Mouse (Mus musculus) spleen, adult 2 months (tissue): ENCODE results near the gene Hs3st5. TPM values are rescaled to one million over a fixed set of nuclear protein-coding genes. Genes with fewer than 3 reads are reported as not detected.

ENCODE experiments used
- DNase-seq, 2 experiments: peaks; one replicate each; pipeline versions ENCODE4 v3.0.0 to v3.0.0-alpha.2; 2012 to 2021; ENCODE audit warnings: low spot score in 2 of 2, low read depth in 1 of 2
- H3K27ac ChIP-seq: fragments of 200-500 bp; 2 replicates; pipeline ENCODE4 v1.5.1; 2012; ENCODE audit warnings: low read length, inconsistent platforms; ENCODE audit not compliant: insufficient read depth
- H3K27me3 ChIP-seq: fragments of 200-500 bp; 2 replicates; pipeline ENCODE4 v1.6.1; 2012; ENCODE audit warnings: mild to moderate bottlenecking, moderate library complexity, low read length, inconsistent platforms; ENCODE audit not compliant: control insufficient read depth, insufficient read depth
- H3K36me3 ChIP-seq: fragments of 200-500 bp; 2 replicates; pipeline ENCODE4 v1.6.1; 2012; ENCODE audit warnings: mild to moderate bottlenecking, low read length, inconsistent platforms; ENCODE audit not compliant: control insufficient read depth, insufficient read depth
- H3K4me1 ChIP-seq: fragments of 200-500 bp; 2 replicates; pipeline ENCODE4 v1.6.1; 2011; ENCODE audit warnings: inconsistent platforms; ENCODE audit not compliant: control insufficient read depth, insufficient read depth, insufficient read length
- H3K4me3 ChIP-seq: fragments of 200-500 bp; 2 replicates; pipeline ENCODE4 v1.5.1; 2011; ENCODE audit warnings: mild to moderate bottlenecking, inconsistent platforms; ENCODE audit not compliant: insufficient read depth, insufficient read length; ENCODE audit errors: extremely low read depth
- CTCF ChIP-seq: fragments of 200-500 bp; IDR thresholded peaks from 2 replicates; pipeline ENCODE4 v1.5.1; 2011; ENCODE audit warnings: mild to moderate bottlenecking, inconsistent platforms; ENCODE audit not compliant: insufficient read depth, insufficient read length, insufficient replicate concordance; ENCODE audit errors: extremely low read depth
- POLR2A ChIP-seq: fragments of 200-500 bp; IDR thresholded peaks from 2 replicates; pipeline ENCODE4 v1.6.1; 2011; ENCODE audit warnings: low read depth, low read length, inconsistent platforms
- WGBS: fragments of 180-500 bp; shearing (Covaris S2); methylation state at CpG from one replicate; pipeline ENCODE4 v1.1.7; 2018; 5-methylcytosine and 5-hydroxymethylcytosine counted together
- polyA plus RNA-seq: library from polyadenylated mRNA; depleted of rRNA; stranded (reverse); fragments of >200 nt; gene quantifications from 2 replicates; pipeline ENCODE4 v1.2.3, GENCODE M21; 2012

Hs3st5 gene
- polyA plus RNA-seq, 1 experiment, result not detected

DNA sequence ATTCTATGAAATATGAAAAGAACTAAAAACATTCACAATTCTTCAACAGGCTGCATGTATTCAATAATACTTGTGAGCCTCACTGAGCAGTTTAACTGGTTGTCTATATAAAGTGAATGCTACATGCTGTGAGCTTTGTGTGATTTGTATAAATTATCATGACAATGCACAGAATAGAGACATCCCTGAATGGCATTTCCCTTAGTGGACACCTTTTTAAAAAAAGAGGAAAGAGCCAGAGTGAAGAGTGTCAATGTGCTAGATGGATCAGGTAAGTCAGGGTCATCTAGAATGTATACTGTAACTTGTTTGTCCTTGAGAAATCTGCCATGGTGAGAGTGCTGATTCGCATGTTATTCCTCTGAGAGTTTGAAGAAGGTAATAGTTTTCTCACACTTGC is 116.4 kb downstream of the Hs3st5 start:
- Histone ChIP-seq H3K27me3 (no peaks in the 10 kb centered on the region), H3K4me1 (no peaks in the 10 kb centered on the region), H3K36me3 (no peaks in the 10 kb centered on the region), H3K4me3 (no peak overlapping the region), H3K27ac (no peak overlapping the region)
- no peak for TF ChIP-seq CTCF
- TF ChIP-seq POLR2A, result no peak
- no peak for DNase-seq
- 73% methylated on average over 1 of the region's 1 CpGs for WGBS

DNA sequence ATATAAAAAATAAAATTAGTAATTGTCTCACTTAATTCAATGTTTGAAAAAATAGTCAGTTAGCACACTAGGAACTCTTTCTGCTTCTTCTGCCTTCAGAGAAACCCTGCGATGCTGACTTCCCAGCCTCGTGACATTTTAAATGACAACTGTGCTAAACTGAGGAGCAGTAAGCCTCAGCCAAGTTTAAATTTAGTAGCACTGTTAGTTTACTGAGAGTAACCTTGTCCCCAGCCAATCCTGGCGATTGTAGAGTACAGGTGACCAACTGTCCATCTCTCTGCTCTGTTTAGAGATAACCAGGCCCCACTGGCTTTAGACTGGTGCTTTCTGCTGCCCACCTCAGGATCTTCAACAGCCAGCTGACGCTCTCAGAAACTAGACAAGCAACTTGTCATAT is 121.3 kb downstream of the Hs3st5 start:
- no peak overlapping the region for H3K4me3 ChIP-seq
- DNase-seq, result no peak
- TF ChIP-seq CTCF, result no peak
- TF ChIP-seq POLR2A, result no peak
- H3K27me3 ChIP-seq, result no peaks in the 10 kb centered on the region
- WGBS, result 88% methylated on average over 4 of the region's 4 CpGs
- no peaks in the 10 kb centered on the region for H3K4me1 ChIP-seq
- no peaks in the 10 kb centered on the region for H3K36me3 ChIP-seq
- H3K27ac ChIP-seq, result no peak overlapping the region

DNA sequence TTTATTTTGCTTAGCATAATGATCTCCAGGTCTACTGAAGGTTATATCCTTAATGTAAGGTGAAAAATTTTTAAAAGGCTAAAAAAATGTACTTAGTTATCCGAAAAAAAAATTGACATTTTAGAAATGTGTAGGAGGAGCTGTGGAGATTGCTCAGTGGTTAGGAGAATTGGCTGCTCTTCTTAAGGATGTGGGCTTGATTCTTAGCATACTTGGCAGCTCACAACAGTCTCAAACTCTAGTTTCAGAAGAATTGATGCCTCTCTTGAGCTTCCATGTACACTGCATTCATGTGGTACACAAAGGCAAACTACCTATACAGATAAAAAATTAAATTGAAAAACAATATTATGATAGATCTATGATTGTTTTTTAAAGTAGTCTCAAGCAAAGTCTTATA is 125.1 kb downstream of the Hs3st5 start:
- Histone ChIP-seq H3K27ac (no peak overlapping the region), H3K27me3 (no peaks in the 10 kb centered on the region), H3K4me3 (no peak overlapping the region), H3K4me1 (no peaks in the 10 kb centered on the region), H3K36me3 (no peaks in the 10 kb centered on the region)
- no peak for DNase-seq
- WGBS, result 90% methylated on average over 1 of the region's 1 CpGs
- TF ChIP-seq CTCF (no peak), POLR2A (no peak)

DNA sequence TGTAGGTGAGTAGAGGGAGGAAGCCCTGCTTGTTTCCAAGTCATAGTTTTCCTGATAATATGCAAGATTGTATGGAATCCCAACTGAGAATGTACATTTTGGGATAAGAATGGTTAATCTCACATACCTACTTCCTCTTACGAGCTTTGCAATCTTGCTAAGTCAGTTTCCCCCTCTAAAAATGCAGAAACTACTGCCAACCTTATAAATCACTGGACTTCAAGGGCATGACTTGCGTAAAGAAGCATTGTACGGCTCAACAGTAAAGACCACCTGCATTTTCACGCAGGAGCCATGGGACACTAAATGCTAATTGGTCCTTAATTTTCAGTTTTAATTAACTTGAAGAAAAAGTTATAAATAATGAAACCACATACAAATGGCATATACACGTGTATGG is 144.0 kb downstream of the Hs3st5 start:
- DNase-seq, result no peak
- 25% methylated on average over 5 of the region's 5 CpGs for WGBS
- no peaks in the 10 kb centered on the region for H3K36me3 ChIP-seq
- no peak overlapping the region for H3K4me3 ChIP-seq
- H3K27ac ChIP-seq, result no peak overlapping the region
- H3K27me3 ChIP-seq, result no peaks in the 10 kb centered on the region
- TF ChIP-seq POLR2A (no peak), CTCF (no peak)
- no peaks in the 10 kb centered on the region for H3K4me1 ChIP-seq

DNA sequence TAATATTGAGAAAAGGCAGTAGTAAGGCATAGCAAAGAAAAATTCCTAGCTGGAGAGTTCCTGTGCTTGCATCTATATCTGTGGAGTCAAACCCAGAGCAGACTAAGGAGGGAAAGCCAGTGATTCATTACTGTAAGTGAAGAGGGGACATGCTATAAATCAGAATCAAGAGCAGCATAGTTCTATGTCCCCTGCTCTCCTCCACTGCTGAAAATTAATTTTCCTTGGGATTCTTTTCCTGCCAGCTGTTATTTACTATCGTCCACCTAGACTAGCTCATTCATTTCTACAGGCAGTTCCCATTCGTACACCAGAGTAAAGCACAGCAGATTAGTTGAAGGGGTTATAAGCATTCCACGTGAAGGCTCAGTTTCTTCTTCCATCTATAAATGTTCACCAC is 207.4 kb downstream of the Hs3st5 start:
- 76% methylated on average over 3 of the region's 3 CpGs for WGBS
- no peak overlapping the region for H3K27ac ChIP-seq
- TF ChIP-seq CTCF, result no peak
- no peak for TF ChIP-seq POLR2A

DNA sequence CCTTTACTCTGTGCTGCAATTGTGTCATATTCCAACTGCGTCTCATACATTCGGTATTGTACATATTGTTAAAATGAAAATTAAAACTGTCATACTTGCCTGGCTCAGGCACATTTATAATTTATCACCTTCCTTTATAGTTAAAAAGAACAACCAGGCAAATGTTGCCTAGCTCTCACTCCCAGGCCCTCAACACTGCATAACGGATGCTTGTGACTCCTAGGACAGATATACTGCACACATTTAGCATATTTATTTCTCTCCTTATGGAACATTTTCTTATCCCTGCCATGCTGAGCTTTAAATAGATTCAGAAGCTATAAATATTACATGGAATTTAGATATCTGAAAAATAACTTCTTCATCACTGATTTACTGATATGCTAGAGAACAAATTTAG is 219.6 kb downstream of the Hs3st5 start:
- Histone ChIP-seq H3K36me3 (no peaks in the 10 kb centered on the region), H3K4me3 (no peak overlapping the region), H3K27ac (no peak overlapping the region), H3K27me3 (no peaks in the 10 kb centered on the region), H3K4me1 (no peaks in the 10 kb centered on the region)
- no peak for TF ChIP-seq POLR2A
- 92% methylated on average over 3 of the region's 3 CpGs for WGBS
- DNase-seq, result no peak

More for the DNA sequence above, 207.4 kb downstream of the Hs3st5 start:
- Histone ChIP-seq H3K4me3 (no peak overlapping the region), H3K4me1 (no peaks in the 10 kb centered on the region), H3K36me3 (no peaks in the 10 kb centered on the region), H3K27me3 (no peaks in the 10 kb centered on the region)
- no peak for DNase-seq

DNA sequence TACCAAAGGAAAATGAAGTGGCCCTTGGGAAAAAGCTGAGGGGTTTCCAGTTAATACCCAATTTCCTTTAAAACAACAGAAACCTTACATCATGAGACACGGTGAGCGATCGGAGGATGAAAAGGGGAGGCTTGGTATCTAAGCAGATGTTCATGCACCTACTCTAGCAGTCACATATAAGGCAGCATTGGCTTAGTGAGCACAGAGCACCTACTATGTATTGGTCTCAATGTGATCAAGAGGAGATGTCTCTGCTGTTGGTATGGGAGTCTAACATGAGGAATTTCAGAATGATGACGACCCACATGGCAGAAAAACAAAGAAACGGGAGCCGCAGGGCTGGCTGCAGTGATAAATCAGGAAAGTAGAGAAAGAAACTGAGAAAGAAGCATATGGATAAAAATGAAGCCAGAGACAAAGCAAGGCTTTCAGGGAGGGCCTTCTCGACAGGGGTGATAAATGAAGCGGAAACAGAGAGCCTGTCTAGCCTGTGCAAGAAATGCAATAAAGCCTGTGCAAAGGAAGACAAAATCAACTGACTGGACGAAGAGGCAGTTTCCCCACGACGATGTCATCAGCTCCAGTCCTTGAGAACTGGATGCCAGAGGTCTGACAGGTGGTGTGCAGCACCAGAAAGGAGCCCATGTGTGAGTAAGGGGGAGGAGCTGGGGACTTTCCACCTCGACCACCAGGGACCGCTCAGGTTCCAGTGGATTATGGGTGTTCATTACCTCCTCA is 222.9 kb downstream of the Hs3st5 start:
- Histone ChIP-seq H3K27me3 (no peaks in the 10 kb centered on the region), H3K36me3 (no peaks in the 10 kb centered on the region), H3K4me3 (no peak overlapping the region), H3K4me1 (no peaks in the 10 kb centered on the region), H3K27ac (no peak overlapping the region)
- 79% methylated on average over 13 of the region's 13 CpGs for WGBS
- DNase-seq, result no peak
- TF ChIP-seq CTCF (no peak), POLR2A (no peak)
